ENCODE assay signal across 15 mouse cellular contexts in the genomic region with DNA sequence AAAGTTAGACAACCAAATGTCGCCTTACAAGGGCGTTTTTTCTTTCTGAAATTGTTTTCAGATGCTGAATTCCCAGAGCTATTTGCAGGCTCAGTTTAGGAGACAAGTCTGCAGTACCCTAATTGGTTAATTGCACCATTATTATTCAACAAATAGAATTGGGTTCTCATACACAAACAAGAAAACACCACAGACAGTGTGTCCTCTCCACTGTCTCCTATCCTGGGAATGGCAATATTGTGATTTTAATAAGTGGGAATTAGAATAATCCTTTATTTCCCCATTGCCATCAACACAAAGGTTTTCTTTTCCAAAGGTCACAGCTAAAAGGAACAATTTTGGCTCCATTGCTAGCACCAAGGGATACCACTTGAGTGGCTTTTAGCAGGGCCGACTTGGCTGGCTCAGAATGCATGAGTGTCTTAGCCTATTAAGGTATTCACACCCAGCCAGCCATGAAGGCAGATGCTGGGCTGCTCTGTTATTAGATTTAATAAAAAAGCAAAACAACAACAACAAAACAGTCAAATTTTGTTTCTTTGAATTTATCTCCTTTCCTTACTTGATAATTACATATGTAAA. TPM values are rescaled to one million over a fixed set of nuclear protein-coding genes. Genes with fewer than 3 reads are reported as not detected.
A peak's percentile ranks its signal among the peaks of the same experiment; 100 is the strongest.
DNase-seq lines count a peak whose midpoint lies in the region; ATAC-seq lines count a peak whose summit lies in the region.
"Had no signal": no experiment of that assay in that cellular context is flagged by ENCODE, and none has a peak within 500 bp of the region (broad histone marks: within the 10 kb centered on the region; RNA-seq: fewer than 3 reads in every experiment).

No protein-coding gene starts in this region.

- no peak overlapping the region for H3K9ac ChIP-seq in embryonic facial prominence, embryonic 11.5 days (replicated peaks; ENCODE audit: low read length)
- no peak overlapping the region for H3K9ac ChIP-seq in forebrain, embryonic 15.5 days (replicated peaks)
- H3K9ac ChIP-seq in midbrain, embryonic 14.5 days (replicated peaks; ENCODE audit: low read length) = no peak overlapping the region

- DNase-seq in embryonic facial prominence, embryonic 11.5 days (ENCODE audit: low spot score) = peak; percentile 32
- no peak for DNase-seq in embryonic facial prominence, embryonic 10.5 days (ENCODE audit: low spot score)
- DNase-seq in brain, adult 2 months (ENCODE audit: low read depth, low spot score) = peak; percentile 14
- peak; percentile 74 for DNase-seq in midbrain, embryonic 14.5 days
- no peak for DNase-seq in ovary, postnatal 36 days (ENCODE audit: low spot score)
- no peak for DNase-seq in testis, postnatal 10 days (ENCODE audit: low spot score)
- no peak for DNase-seq in thymus, postnatal 14 days
- DNase-seq: cerebellum, adult 11 months; heart, postnatal 10 days; lung, postnatal 10 days had no signal

- 26% methylated on average over 3 of the region's 3 CpGs for WGBS in embryonic facial prominence, embryonic 11.5 days
- 25% methylated on average over 3 of the region's 3 CpGs for WGBS in embryonic facial prominence, embryonic 10.5 days
- 9% methylated on average over 3 of the region's 3 CpGs for WGBS in forebrain, embryonic 15.5 days
- WGBS in midbrain, embryonic 14.5 days = 34% methylated on average over 3 of the region's 3 CpGs

- no peak for ATAC-seq in embryonic facial prominence, embryonic 11.5 days (replicated peaks; ENCODE audit: insufficient number of reproducible peaks, low FRiP score, low TSS enrichment, low read depth)
- ATAC-seq in forebrain, embryonic 15.5 days (replicated peaks) = peak; percentile 90
- peak; percentile 84 for ATAC-seq in midbrain, embryonic 14.5 days (ENCODE audit: low FRiP score, low TSS enrichment)

- H3K27ac ChIP-seq in embryonic facial prominence, embryonic 11.5 days (replicated peaks; ENCODE audit: low read depth, low read length) = no peak overlapping the region
- H3K27ac ChIP-seq in embryonic facial prominence, embryonic 10.5 days (replicated peaks) = no peak overlapping the region
- H3K27ac ChIP-seq in forebrain, embryonic 15.5 days (replicated peaks) = no peak overlapping the region
- H3K27ac ChIP-seq in midbrain, embryonic 14.5 days (replicated peaks; ENCODE audit: low read depth, low read length) = 0 out of 2 replicates have a peak overlapping the region, but pooled peaks have one; percentile 32

- H3K9me3 ChIP-seq in embryonic facial prominence, embryonic 11.5 days (replicated peaks; ENCODE audit: control insufficient read depth, low read length) = no peaks in the 10 kb centered on the region
- H3K9me3 ChIP-seq in embryonic facial prominence, embryonic 10.5 days = no peaks in the 10 kb centered on the region
- no peaks in the 10 kb centered on the region for H3K9me3 ChIP-seq in forebrain, embryonic 15.5 days
- no peaks in the 10 kb centered on the region for H3K9me3 ChIP-seq in midbrain, embryonic 14.5 days (ENCODE audit: control insufficient read depth, low read length)

- no peaks in the 10 kb centered on the region for H3K4me1 ChIP-seq in embryonic facial prominence, embryonic 11.5 days (ENCODE audit: control insufficient read depth, insufficient read depth, low read length)
- H3K4me1 ChIP-seq in embryonic facial prominence, embryonic 10.5 days = 0 out of 2 replicates have a peak, but pooled peaks cover 3% of the 10 kb centered on the region
- H3K4me1 ChIP-seq in forebrain, embryonic 15.5 days = peaks cover 10% of the 10 kb centered on the region
- no peaks in the 10 kb centered on the region for H3K4me1 ChIP-seq in midbrain, embryonic 14.5 days (ENCODE audit: control insufficient read depth, insufficient read depth, low read length)

- no peak overlapping the region for H3K4me2 ChIP-seq in embryonic facial prominence, embryonic 11.5 days (ENCODE audit: low read depth, low read length)
- H3K4me2 ChIP-seq in forebrain, embryonic 15.5 days (replicated peaks) = no peak overlapping the region
- no peak overlapping the region for H3K4me2 ChIP-seq in midbrain, embryonic 14.5 days (ENCODE audit: low read length)
- H3K4me2 ChIP-seq: liver, embryonic 11.5 days had no signal

- no peak overlapping the region for H3K4me3 ChIP-seq in embryonic facial prominence, embryonic 11.5 days (ENCODE audit: low read depth, low read length)
- no peak overlapping the region for H3K4me3 ChIP-seq in embryonic facial prominence, embryonic 10.5 days
- H3K4me3 ChIP-seq in forebrain, embryonic 15.5 days = no peak overlapping the region
- H3K4me3 ChIP-seq in midbrain, embryonic 14.5 days (replicated peaks; ENCODE audit: low read depth, low read length) = no peak overlapping the region
- H3K4me3 ChIP-seq: erythroblast, embryonic 14.5 days; myocyte had no signal

- no peaks in the 10 kb centered on the region for H3K36me3 ChIP-seq in embryonic facial prominence, embryonic 11.5 days (replicated peaks; ENCODE audit: control insufficient read depth, insufficient read depth, low read depth, low read length)
- H3K36me3 ChIP-seq in embryonic facial prominence, embryonic 10.5 days (replicated peaks) = no peaks in the 10 kb centered on the region
- no peaks in the 10 kb centered on the region for H3K36me3 ChIP-seq in forebrain, embryonic 15.5 days
- H3K36me3 ChIP-seq in midbrain, embryonic 14.5 days (ENCODE audit: control insufficient read depth, insufficient read depth, low read length) = no peaks in the 10 kb centered on the region

- H3K27me3 ChIP-seq in embryonic facial prominence, embryonic 11.5 days (ENCODE audit: control insufficient read depth, insufficient read depth, low read length) = no peaks in the 10 kb centered on the region
- H3K27me3 ChIP-seq in embryonic facial prominence, embryonic 10.5 days (replicated peaks; ENCODE audit: low read depth, poor library complexity, severe bottlenecking) = 0 out of 2 replicates have a peak, but pooled peaks cover 10% of the 10 kb centered on the region
- no peaks in the 10 kb centered on the region for H3K27me3 ChIP-seq in forebrain, embryonic 15.5 days
- no peaks in the 10 kb centered on the region for H3K27me3 ChIP-seq in midbrain, embryonic 14.5 days (ENCODE audit: control insufficient read depth, insufficient read depth, low read length)

RNA-seq across cellular contexts. Expression of gene Luzp2, which starts 53.3 kb away (rescaled TPM):
- 2.0 and 2.1 TPM in 2 replicates for polyA plus RNA-seq in embryonic facial prominence, embryonic 11.5 days (2014; fragmentation: Nextera tagmentation; extraction: Ambion mirVana)
- polyA plus RNA-seq in embryonic facial prominence, embryonic 10.5 days (2016; fragmentation: Nextera tagmentation; extraction: Ambion mirVana) = 0.51 and 0.60 TPM in 2 replicates
- polyA plus RNA-seq in forebrain, embryonic 15.5 days (2015; fragmentation: Nextera tagmentation; extraction: Ambion mirVana) = 20.0 and 26.2 TPM in 2 replicates
- polyA plus RNA-seq in midbrain, embryonic 14.5 days (2014; fragmentation: Nextera tagmentation; extraction: Ambion mirVana) = 60.2 and 64.3 TPM in 2 replicates
- polyA plus RNA-seq: C2C12; erythroblast, embryonic 14.5 days; liver, embryonic 11.5 days; myocyte had no signal

Comparison
In these comparisons a context has a peak if more than half of its experiments do, and no peak if none do; other contexts are left out.
1. DNase-seq: peak in embryonic facial prominence, embryonic 11.5 days (single experiment), brain, adult 2 months (single experiment) and midbrain, embryonic 14.5 days (single experiment); none in embryonic facial prominence, embryonic 10.5 days (single experiment), ovary, postnatal 36 days (single experiment), testis, postnatal 10 days (single experiment) and thymus, postnatal 14 days (single experiment).